Mouse (Mus musculus) embryonic facial prominence, embryonic 14.5 days (tissue): ENCODE data around the gene Mfap1b. TPM values are rescaled to one million over a fixed set of nuclear protein-coding genes. Genes with fewer than 3 reads are reported as not detected.
A peak's percentile ranks its signal among the peaks of the same experiment; 100 is the strongest.
"Not testable (repeated sequence)": the region's sequence is repeated elsewhere in the genome, so short reads cannot be mapped to it uniquely, and the experiment has no call there.

ENCODE experiments used
- ATAC-seq: fragments of 200-750 bp; cut with Nextera tagmentation; 2 replicates; pipeline ENCODE4 v1.8.0; 2017; ENCODE audit warnings: low read depth, moderate number of reproducible peaks, moderate TSS enrichment
- DNase-seq: peaks from one replicate; pipeline ENCODE4 v3.0.0-alpha.2; 2015; ENCODE audit warnings: low spot score
- H3K27ac ChIP-seq: fragments of 300-500 bp; sonication (generic); replicated peaks from 2 replicates; pipeline ENCODE4 v1.5.1; 2014; ENCODE audit warnings: low read depth, mild to moderate bottlenecking, low read length, moderate library complexity
- H3K27me3 ChIP-seq: fragments of 300-500 bp; sonication (generic); replicated peaks from 2 replicates; pipeline ENCODE4 v1.6.1; 2014; ENCODE audit warnings: low read length; ENCODE audit not compliant: control insufficient read depth, insufficient read depth
- H3K36me3 ChIP-seq: fragments of 300-500 bp; sonication (generic); 2 replicates; pipeline ENCODE4 v1.6.1; 2014; ENCODE audit warnings: low read length, mixed read lengths; ENCODE audit not compliant: control insufficient read depth, insufficient read depth
- H3K4me1 ChIP-seq: fragments of 300-500 bp; sonication (generic); 2 replicates; pipeline ENCODE4 v1.6.1; 2014; ENCODE audit warnings: antibody characterized with exemption, low read length; ENCODE audit not compliant: control insufficient read depth, insufficient read depth
- H3K4me2 ChIP-seq: fragments of 300-500 bp; sonication (generic); 2 replicates; pipeline ENCODE4 v1.6.1; 2014; ENCODE audit warnings: low read depth, mild to moderate bottlenecking, low read length, moderate library complexity, mixed read lengths
- H3K4me3 ChIP-seq: fragments of 300-500 bp; sonication (generic); 2 replicates; pipeline ENCODE4 v1.5.1; 2014; ENCODE audit warnings: low read depth, mild to moderate bottlenecking, low read length
- H3K9ac ChIP-seq: fragments of 300-500 bp; sonication (generic); 2 replicates; pipeline ENCODE4 v1.6.1; 2014; ENCODE audit warnings: low read depth, mild to moderate bottlenecking, low read length, moderate library complexity, mixed read lengths
- H3K9me3 ChIP-seq: fragments of 300-500 bp; sonication (generic); 2 replicates; pipeline ENCODE4 v1.6.1; 2016; ENCODE audit warnings: low read length; ENCODE audit not compliant: control insufficient read depth
- WGBS: fragments of 180-500 bp; shearing (Covaris S2); extraction: QIAGEN DNeasy Blood & Tissue Kit; methylation state at CpG from one replicate; pipeline ENCODE4 v1.1.7; 2014; 5-methylcytosine and 5-hydroxymethylcytosine counted together
- polyA plus RNA-seq: library from polyadenylated mRNA; unstranded; fragments of >200 nt; fragmentation: Nextera tagmentation; extraction: Ambion mirVana; gene quantifications from 2 replicates; pipeline ENCODE4 v1.2.1, GENCODE M21; 2014

Mfap1b gene
- polyA plus RNA-seq, 1 experiment from 2014 or later, result 52.4 TPM

- H3K36me3 ChIP-seq, result no peaks in the 10 kb centered on the region
- ATAC-seq, result no peak
Measured at GRCm38 (mm10) chr2:121480498-121480897, 6.6 kb upstream of the Mfap1b start.

GRCm38 (mm10) chr2:121477491-121478266, 3.8 kb upstream of the Mfap1b start:
- no peaks in the 10 kb centered on the region for H3K27me3 ChIP-seq
- no peak overlapping the region for H3K4me2 ChIP-seq
- H3K4me3 ChIP-seq, result no peak overlapping the region
- DNase-seq, result no peak
- WGBS, result 85% methylated on average over 3 of the region's 3 CpGs
- peaks cover 6% of the 10 kb centered on the region; the same call in 1 of the 2 replicates for H3K4me1 ChIP-seq
- no peak for ATAC-seq
- H3K27ac ChIP-seq, result no peak overlapping the region
- H3K36me3 ChIP-seq, result no peaks in the 10 kb centered on the region
- H3K9me3 ChIP-seq, result no peaks in the 10 kb centered on the region
- H3K9ac ChIP-seq, result no peak overlapping the region

More at GRCm38 (mm10) chr2:121480498-121480897, 6.6 kb upstream of the Mfap1b start:
- no peak overlapping the region for H3K9ac ChIP-seq
- H3K4me1 ChIP-seq, result no peaks in the 10 kb centered on the region
- no peak overlapping the region for H3K27ac ChIP-seq
- H3K4me2 ChIP-seq, result no peak overlapping the region
- WGBS, result 58% methylated on average over 3 of the region's 3 CpGs
- H3K9me3 ChIP-seq, result no peaks in the 10 kb centered on the region
- DNase-seq, result no peak
- no peaks in the 10 kb centered on the region for H3K27me3 ChIP-seq
- H3K4me3 ChIP-seq, result no peak overlapping the region

GRCm38 (mm10) chr2:121475306-121475705, 1.4 kb upstream of the Mfap1b start:
- DNase-seq, H3K27ac ChIP-seq, H3K4me2 ChIP-seq, H3K36me3 ChIP-seq, H3K27me3 ChIP-seq, ATAC-seq, H3K4me1 ChIP-seq, H3K9ac ChIP-seq, H3K9me3 ChIP-seq, H3K4me3 ChIP-seq: not testable (repeated sequence)
- 95% methylated on average over 2 of the region's 2 CpGs for WGBS

- Histone ChIP-seq H3K27ac (0 out of 2 replicates have a peak overlapping the region, but pooled peaks have one; percentile 44), H3K9me3 (no peaks in the 10 kb centered on the region), H3K27me3 (no peaks in the 10 kb centered on the region), H3K36me3 (no peaks in the 10 kb centered on the region), H3K4me3 (peak overlapping the region; percentile 62), H3K9ac (peak overlapping the region; percentile 70; the same call in 1 of the 2 replicates), H3K4me2 (peak overlapping the region; percentile 62), H3K4me1 (peaks cover 6% of the 10 kb centered on the region; the same call in 1 of the 2 replicates)
- DNase-seq, result no peak
- 37% methylated on average over 8 of the region's 8 CpGs for WGBS
- peak; percentile 35; the same call in 1 of the 2 replicates for ATAC-seq
Measured at GRCm38 (mm10) chr2:121474180-121474535, 291 bp upstream of the Mfap1b start.

- H3K36me3 ChIP-seq, ATAC-seq, H3K9me3 ChIP-seq, H3K4me1 ChIP-seq, H3K27me3 ChIP-seq, H3K9ac ChIP-seq, H3K4me2 ChIP-seq, DNase-seq, H3K4me3 ChIP-seq, H3K27ac ChIP-seq: not testable (repeated sequence)
- 92% methylated on average over 3 of the region's 3 CpGs for WGBS
Measured at GRCm38 (mm10) chr2:121472783-121473182, 1.1 kb downstream of the Mfap1b start.

GRCm38 (mm10) chr2:121468982-121469381, 4.9 kb downstream of the Mfap1b start:
- H3K9ac ChIP-seq, DNase-seq, H3K4me1 ChIP-seq, ATAC-seq, H3K36me3 ChIP-seq, H3K27ac ChIP-seq, H3K27me3 ChIP-seq, H3K4me2 ChIP-seq, H3K4me3 ChIP-seq, H3K9me3 ChIP-seq: not testable (repeated sequence)
- WGBS, result 70% methylated on average over 2 of the region's 6 CpGs

- no peak overlapping the region for H3K4me2 ChIP-seq
- ATAC-seq (no peak), DNase-seq (no peak)
- peaks cover 11% of the 10 kb centered on the region; the same call in 1 of the 2 replicates for H3K4me1 ChIP-seq
- H3K4me3 ChIP-seq, result no peak overlapping the region
- peaks cover 31% of the 10 kb centered on the region for H3K36me3 ChIP-seq
- H3K27me3 ChIP-seq, result no peaks in the 10 kb centered on the region
- no peak overlapping the region for H3K27ac ChIP-seq
- 75% methylated on average over 2 of the region's 2 CpGs for WGBS
- H3K9me3 ChIP-seq, result no peaks in the 10 kb centered on the region
- no peak overlapping the region for H3K9ac ChIP-seq
Measured at GRCm38 (mm10) chr2:121460071-121460470, 13.8 kb downstream of the Mfap1b start.

- peak; percentile 95 for DNase-seq
- no peaks in the 10 kb centered on the region for H3K27me3 ChIP-seq
- peak within 1 kb of the TSS; percentile 71 for H3K9ac ChIP-seq
- H3K36me3 ChIP-seq, result peaks cover 52% of the 10 kb centered on the region
- peaks cover 11% of the 10 kb centered on the region; the same call in 1 of the 2 replicates for H3K4me1 ChIP-seq
- H3K27ac ChIP-seq, result peak within 1 kb of the TSS; percentile 78
- H3K4me3 ChIP-seq, result peak within 1 kb of the TSS; percentile 64
- H3K4me2 ChIP-seq, result peak within 1 kb of the TSS; percentile 61
- 4% methylated on average over 41 of the region's 41 CpGs for WGBS
- H3K9me3 ChIP-seq, result no peaks in the 10 kb centered on the region
- ATAC-seq, result peak; percentile 94
Measured at GRCm38 (mm10) chr2:121456692-121457642, 16.9 kb downstream of the Mfap1b start, which contains the start of gene Serinc4. Gene Serinc4, minus strand, starts transcription at chr2:121456781.
